8 mouse cellular contexts compared by ENCODE assay signal in genomic region chr10:75516724-75517072, GRCm38 (mm10). TPM values are rescaled to one million over a fixed set of nuclear protein-coding genes. Genes with fewer than 3 reads are reported as not detected.
DNase-seq lines count a peak whose midpoint lies in the region; ATAC-seq and TF ChIP-seq lines count a peak whose summit lies in the region.

No protein-coding gene starts in this region.

- no peaks in the 10 kb centered on the region for H3K9me3 ChIP-seq in kidney, postnatal 0 days (replicated peaks; ENCODE audit: low read length)
- no peaks in the 10 kb centered on the region for H3K9me3 ChIP-seq in neural tube, embryonic 14.5 days (ENCODE audit: control insufficient read depth, low read length)

- H3K27me3 ChIP-seq in spleen, adult 2 months (ENCODE audit: control insufficient read depth, insufficient read depth, low read length) = no peaks in the 10 kb centered on the region
- H3K27me3 ChIP-seq in kidney, postnatal 0 days (ENCODE audit: insufficient read depth, low read length) = no peaks in the 10 kb centered on the region
- no peaks in the 10 kb centered on the region; the same call in 1 of the 2 replicates for H3K27me3 ChIP-seq in neural tube, embryonic 14.5 days (ENCODE audit: control insufficient read depth, insufficient read depth, low read length)

- H3K36me3 ChIP-seq in spleen, adult 2 months (ENCODE audit: control insufficient read depth, insufficient read depth, low read length) = peaks cover 9% of the 10 kb centered on the region
- peaks cover 10% of the 10 kb centered on the region; the same call in 1 of the 2 replicates for H3K36me3 ChIP-seq in kidney, postnatal 0 days (ENCODE audit: insufficient read depth, low read length)
- H3K36me3 ChIP-seq in neural tube, embryonic 14.5 days (ENCODE audit: control insufficient read depth, insufficient read depth, low read length) = peaks cover 7% of the 10 kb centered on the region

- peak; percentile 10; the same call in 1 of the 2 replicates for ATAC-seq in frontal cortex, adult (ENCODE audit: low TSS enrichment)
- no peak; the same call in 1 of the 2 replicates for ATAC-seq in kidney, postnatal 0 days (replicated peaks; ENCODE audit: low FRiP score, low read depth)
- ATAC-seq in neural tube, embryonic 14.5 days (ENCODE audit: low read depth) = no peak
- ATAC-seq in erythroid progenitor cell, adult 5-6 weeks (replicated peaks; ENCODE audit: low FRiP score, poor library complexity, severe bottlenecking) = no peak

- peak overlapping the region; percentile 93 for H3K9ac ChIP-seq in kidney, postnatal 0 days (ENCODE audit: low read depth, low read length)
- peak overlapping the region; percentile 85 for H3K9ac ChIP-seq in neural tube, embryonic 14.5 days (replicated peaks; ENCODE audit: low read depth, low read length)

- no peak for TF ChIP-seq CTCF in spleen, adult 2 months (IDR thresholded peaks at IDR 0.05; ENCODE audit: extremely low read depth, insufficient read depth, insufficient read length, insufficient replicate concordance)
- TF ChIP-seq CTCF in kidney, postnatal 0 days (IDR thresholded peaks at IDR 0.05; ENCODE audit: low read depth) = no peak

- H3K4me3 ChIP-seq in spleen, adult 2 months (ENCODE audit: extremely low read depth, insufficient read depth, insufficient read length) = peak overlapping the region; percentile 81
- peak overlapping the region; percentile 86 for H3K4me3 ChIP-seq in kidney, postnatal 0 days (replicated peaks; ENCODE audit: low read depth, low read length)
- peak overlapping the region; percentile 67 for H3K4me3 ChIP-seq in neural tube, embryonic 14.5 days (ENCODE audit: low read depth, low read length)

- no peak for TF ChIP-seq POLR2A in spleen, adult 2 months (IDR thresholded peaks at IDR 0.05; ENCODE audit: low read depth, low read length)

- H3K4me2 ChIP-seq in kidney, postnatal 0 days (ENCODE audit: low read length) = peak overlapping the region; percentile 78
- peak overlapping the region; percentile 97 for H3K4me2 ChIP-seq in neural tube, embryonic 14.5 days (ENCODE audit: low read depth, low read length)

- WGBS in spleen, adult 2 months = 2% methylated on average over 12 of the region's 12 CpGs
- 0% methylated on average over 12 of the region's 12 CpGs for WGBS in kidney, postnatal 0 days
- WGBS in neural tube, embryonic 14.5 days = under 1% methylated on average over 12 of the region's 12 CpGs

- no peak for DNase-seq in frontal cortex, postnatal 14 days (ENCODE audit: low spot score in 2 of 2)
- DNase-seq in spleen, adult 2 months (ENCODE audit: low read depth in 1 of 2, low spot score in 2 of 2) = no peak
- no peak for DNase-seq in spleen, postnatal 10 days (ENCODE audit: low spot score in 2 of 2)
- DNase-seq in kidney, postnatal 0 days (ENCODE audit: low spot score) = no peak
- DNase-seq in frontal cortex, postnatal 36 days (ENCODE audit: low spot score in 2 of 2) = no peak

- peak overlapping the region; percentile 96 for H3K27ac ChIP-seq in spleen, adult 2 months (ENCODE audit: insufficient read depth, low read length)
- peak overlapping the region; percentile 100 for H3K27ac ChIP-seq in kidney, postnatal 0 days
- H3K27ac ChIP-seq in neural tube, embryonic 14.5 days (ENCODE audit: low read depth, low read length) = peak overlapping the region; percentile 95

- peaks cover 18% of the 10 kb centered on the region; the same call in 1 of the 2 replicates for H3K4me1 ChIP-seq in spleen, adult 2 months (ENCODE audit: control insufficient read depth, insufficient read depth, insufficient read length)
- H3K4me1 ChIP-seq in kidney, postnatal 0 days (replicated peaks; ENCODE audit: insufficient read depth, low read length) = peaks cover 16% of the 10 kb centered on the region; the same call in 1 of the 2 replicates
- peaks cover 17% of the 10 kb centered on the region for H3K4me1 ChIP-seq in neural tube, embryonic 14.5 days (ENCODE audit: control insufficient read depth, insufficient read depth, low read length)

RNA-seq across cellular contexts. Expression of gene Snrpd3, which starts 0.7 kb away (rescaled TPM):
- polyA plus RNA-seq in spleen, adult 2 months (2012; rRNA removed) = 12.8 and 13.2 TPM in 2 replicates
- 113 and 125 TPM in 2 replicates for polyA plus RNA-seq in kidney, postnatal 0 days (2015; fragmentation: Nextera tagmentation; extraction: Ambion mirVana)
- 113 and 124 TPM in 2 replicates for polyA plus RNA-seq in neural tube, embryonic 14.5 days (2014; fragmentation: Nextera tagmentation; extraction: Ambion mirVana)
- total RNA-seq in erythroid progenitor cell, adult 5-6 weeks (2015; ENCODE audit: low replicate concordance) = 14.3 and 49.7 TPM in 2 replicates
- 16.3 and 42.9 TPM in 2 replicates for total RNA-seq in erythroid progenitor cell, adult 5-6 weeks (2017; ENCODE audit: low replicate concordance)

RNA-seq across cellular contexts. Expression of gene Gucd1, which starts 1.1 kb away (rescaled TPM):
- polyA plus RNA-seq in spleen, adult 2 months (2012; rRNA removed) = 87.2 and 96.1 TPM in 2 replicates
- polyA plus RNA-seq in kidney, postnatal 0 days (2015; fragmentation: Nextera tagmentation; extraction: Ambion mirVana) = 51.9 and 53.4 TPM in 2 replicates
- 19.4 and 22.7 TPM in 2 replicates for polyA plus RNA-seq in neural tube, embryonic 14.5 days (2014; fragmentation: Nextera tagmentation; extraction: Ambion mirVana)
- total RNA-seq in erythroid progenitor cell, adult 5-6 weeks (2015; ENCODE audit: low replicate concordance) = 71.7 and 89.7 TPM in 2 replicates
- total RNA-seq in erythroid progenitor cell, adult 5-6 weeks (2017; ENCODE audit: low replicate concordance) = 90.9 and 159 TPM in 2 replicates

RNA-seq across cellular contexts. Expression of gene Lrrc75b, which starts 43.4 kb away (rescaled TPM):
- 1.3 and 1.7 TPM in 2 replicates for polyA plus RNA-seq in spleen, adult 2 months (2012; rRNA removed)
- 2.6 and 2.7 TPM in 2 replicates for polyA plus RNA-seq in kidney, postnatal 0 days (2015; fragmentation: Nextera tagmentation; extraction: Ambion mirVana)
- 32.6 and 36.6 TPM in 2 replicates for polyA plus RNA-seq in neural tube, embryonic 14.5 days (2014; fragmentation: Nextera tagmentation; extraction: Ambion mirVana)
- not detected in 2 replicates for total RNA-seq in erythroid progenitor cell, adult 5-6 weeks (2015; ENCODE audit: low replicate concordance)
- total RNA-seq in erythroid progenitor cell, adult 5-6 weeks (2017; ENCODE audit: low replicate concordance) = not detected in 2 replicates

RNA-seq across cellular contexts. Expression of gene Ggt1, which starts 44.7 kb away (rescaled TPM):
- polyA plus RNA-seq in spleen, adult 2 months (2012; rRNA removed) = 15.5 and 19.1 TPM in 2 replicates
- polyA plus RNA-seq in kidney, postnatal 0 days (2015; fragmentation: Nextera tagmentation; extraction: Ambion mirVana) = 317 and 388 TPM in 2 replicates
- 0.85 and 1.5 TPM in 2 replicates for polyA plus RNA-seq in neural tube, embryonic 14.5 days (2014; fragmentation: Nextera tagmentation; extraction: Ambion mirVana)
- not detected in 2 replicates for total RNA-seq in erythroid progenitor cell, adult 5-6 weeks (2015; ENCODE audit: low replicate concordance)
- not detected in 2 replicates for total RNA-seq in erythroid progenitor cell, adult 5-6 weeks (2017; ENCODE audit: low replicate concordance)
